Mouse (Mus musculus) MEL (cell line): ENCODE measurements around the gene Ikzf3. TPM values are rescaled to one million over a fixed set of nuclear protein-coding genes. Genes with fewer than 3 reads are reported as not detected.

Source experiments
- DNase-seq: peaks from one replicate; pipeline ENCODE4 v3.0.0; 2011; ENCODE audit warnings: low read depth, low spot score
- H3K27ac ChIP-seq: 2 replicates; pipeline ENCODE4 v1.5.1; 2012; ENCODE audit warnings: low read depth, mild to moderate bottlenecking, control low read depth, low read length, moderate library complexity; ENCODE audit not compliant: control insufficient read depth
- H3K27me3 ChIP-seq, 2 experiments: fragments of 150-350 bp in 1 of 2; sonication (generic) in 1 of 2; 2 replicates each; pipeline ENCODE4 v1.6.1; 2012; ENCODE audit warnings: low read length in 2 of 2, mild to moderate bottlenecking in 2 of 2, improper control_type of control experiment in 1 of 2, moderate library complexity in 1 of 2; ENCODE audit not compliant: insufficient read depth in 2 of 2, control insufficient read depth in 1 of 2
- H3K36me3 ChIP-seq, 2 experiments: 2 replicates each; pipeline ENCODE4 v1.6.1; 2012 to 2014; ENCODE audit warnings: low read length in 2 of 2, improper control_type of control experiment in 1 of 2, inconsistent platforms in 1 of 2, mild to moderate bottlenecking in 1 of 2; ENCODE audit not compliant: insufficient read depth in 2 of 2, control insufficient read depth in 1 of 2
- H3K4me1 ChIP-seq, 2 experiments: fragments of 150-350 bp in 1 of 2; sonication (generic) in 1 of 2; 2 replicates each; pipeline ENCODE4 v1.6.1; 2012; ENCODE audit warnings: low read length in 2 of 2, improper control_type of control experiment in 1 of 2, mild to moderate bottlenecking in 1 of 2; ENCODE audit not compliant: insufficient read depth in 2 of 2, control insufficient read depth in 1 of 2
- H3K4me3 ChIP-seq, 2 experiments: fragments of 150-350 bp in 1 of 2; sonication (generic) in 1 of 2; 2 replicates each; pipeline ENCODE4 v1.5.1; 2012; ENCODE audit warnings: low read depth in 2 of 2, low read length in 2 of 2, mild to moderate bottlenecking in 2 of 2, moderate library complexity in 2 of 2, control low read depth in 1 of 2, improper control_type of control experiment in 1 of 2; ENCODE audit not compliant: control insufficient read depth in 1 of 2, insufficient read depth in 1 of 2
- H3K79me2 ChIP-seq: 2 replicates; pipeline ENCODE4 v1.6.1; 2012; ENCODE audit warnings: mild to moderate bottlenecking, low read length, moderate library complexity; ENCODE audit not compliant: control insufficient read depth, poor library complexity, insufficient read depth
- H3K9ac ChIP-seq: 2 replicates; pipeline ENCODE4 v1.6.1; 2012; ENCODE audit warnings: low read depth, mild to moderate bottlenecking, control low read depth, low read length, moderate library complexity; ENCODE audit not compliant: control insufficient read depth, poor library complexity, severe bottlenecking
- H3K9me3 ChIP-seq: fragments of 150-350 bp; sonication (generic); replicated peaks from 2 replicates; pipeline ENCODE4 v1.6.1; 2012; ENCODE audit warnings: mild to moderate bottlenecking, low read length, improper control_type of control experiment, moderate library complexity; ENCODE audit not compliant: insufficient read depth
- BHLHE40 ChIP-seq: IDR thresholded peaks from 2 replicates; pipeline ENCODE4 v1.6.1; 2012; ENCODE audit warnings: low read depth, mild to moderate bottlenecking, inconsistent platforms, low read length, improper control_type of control experiment, borderline replicate concordance
- CTCF ChIP-seq, 3 experiments: IDR thresholded peaks in 2 of 3; conservative IDR thresholded peaks in 1 of 3; 2 replicates each; pipeline ENCODE4 v1.5.1; 2011 to 2012; ENCODE audit warnings: low read length in 3 of 3, low read depth in 2 of 3, mild to moderate bottlenecking in 2 of 3, improper control_type of control experiment in 1 of 3, inconsistent platforms in 1 of 3, mixed read lengths in 1 of 3, moderate library complexity in 1 of 3; ENCODE audit not compliant: control insufficient read depth in 1 of 3, insufficient read depth in 1 of 3, poor library complexity in 1 of 3, severe bottlenecking in 1 of 3
- E2F4 ChIP-seq: IDR thresholded peaks from 2 replicates; pipeline ENCODE4 v1.6.1; 2011; ENCODE audit warnings: low read depth, low read length, improper control_type of control experiment, borderline replicate concordance
- EP300 ChIP-seq, 2 experiments: IDR thresholded peaks; 2 replicates each; pipeline ENCODE4 v1.6.1; 2011; ENCODE audit warnings: improper control_type of control experiment in 2 of 2, low read length in 2 of 2, low read depth in 1 of 2, mild to moderate bottlenecking in 1 of 2
- ETS1 ChIP-seq: IDR thresholded peaks from 2 replicates; pipeline ENCODE4 v1.6.1; 2012; ENCODE audit warnings: low read depth, mild to moderate bottlenecking, inconsistent platforms, low read length, improper control_type of control experiment, moderate library complexity
- GABPA ChIP-seq: IDR thresholded peaks from 2 replicates; pipeline ENCODE4 v1.6.1; 2012; ENCODE audit warnings: low read depth, mild to moderate bottlenecking, inconsistent platforms, low read length, improper control_type of control experiment, moderate library complexity
- HCFC1 ChIP-seq: IDR thresholded peaks from 2 replicates; pipeline ENCODE4 v1.6.1; 2012; ENCODE audit warnings: low read depth, mild to moderate bottlenecking, inconsistent platforms, low read length, improper control_type of control experiment, moderate library complexity
- MAX ChIP-seq: IDR thresholded peaks from 2 replicates; pipeline ENCODE4 v1.6.1; 2011; ENCODE audit warnings: low read length, improper control_type of control experiment
- MAZ ChIP-seq: IDR thresholded peaks from 2 replicates; pipeline ENCODE4 v1.6.1; 2012; ENCODE audit warnings: low read depth, mild to moderate bottlenecking, inconsistent platforms, low read length, improper control_type of control experiment
- MYB ChIP-seq: IDR thresholded peaks from 2 replicates; pipeline ENCODE4 v1.6.1; 2011; ENCODE audit warnings: mild to moderate bottlenecking, low read depth, low read length, improper control_type of control experiment
- NELFE ChIP-seq: IDR thresholded peaks from 2 replicates; pipeline ENCODE4 v1.6.1; 2011; ENCODE audit warnings: low read depth, low read length, improper control_type of control experiment
- NRF1 ChIP-seq: IDR thresholded peaks from 2 replicates; pipeline ENCODE4 v1.6.1; 2014; ENCODE audit warnings: low read depth, mild to moderate bottlenecking, inconsistent platforms, low read length, improper control_type of control experiment, moderate library complexity; ENCODE audit not compliant: poor library complexity, insufficient read depth, severe bottlenecking
- POLR2A ChIP-seq, 2 experiments: IDR thresholded peaks; 2 replicates each; pipeline ENCODE4 v1.6.1; 2011 to 2012; ENCODE audit warnings: low read length in 2 of 2, mild to moderate bottlenecking in 2 of 2, control low read depth in 1 of 2, improper control_type of control experiment in 1 of 2, low read depth in 1 of 2, moderate library complexity in 1 of 2; ENCODE audit not compliant: control insufficient read depth in 1 of 2, insufficient read depth in 1 of 2, poor library complexity in 1 of 2
- POLR2AphosphoS2 ChIP-seq: IDR thresholded peaks from 2 replicates; pipeline ENCODE4 v1.6.1; 2011; ENCODE audit warnings: low read length, improper control_type of control experiment
- RAD21 ChIP-seq: IDR thresholded peaks from 2 replicates; pipeline ENCODE4 v1.6.1; 2011; ENCODE audit warnings: mild to moderate bottlenecking, low read depth, low read length, improper control_type of control experiment
- SIN3A ChIP-seq: IDR thresholded peaks from 2 replicates; pipeline ENCODE4 v1.6.1; 2012; ENCODE audit warnings: low read length, improper control_type of control experiment, inconsistent platforms
- SMC3 ChIP-seq: IDR thresholded peaks from 2 replicates; pipeline ENCODE4 v1.6.1; 2011; ENCODE audit warnings: low read depth, low read length, improper control_type of control experiment
- TAL1 ChIP-seq: IDR thresholded peaks from 2 replicates; pipeline ENCODE4 v1.6.1; 2012; ENCODE audit warnings: mild to moderate bottlenecking, inconsistent platforms, low read length, moderate library complexity, mixed read lengths
- TBP ChIP-seq: IDR thresholded peaks from 2 replicates; pipeline ENCODE4 v1.8.0; 2011; ENCODE audit warnings: low read depth, low read length, improper control_type of control experiment
- UBTF ChIP-seq: IDR thresholded peaks from 2 replicates; pipeline ENCODE4 v1.6.1; 2012; ENCODE audit warnings: low read depth, mild to moderate bottlenecking, inconsistent platforms, low read length, improper control_type of control experiment, moderate library complexity, borderline replicate concordance; ENCODE audit not compliant: insufficient read depth
- USF1 ChIP-seq: IDR thresholded peaks from 2 replicates; pipeline ENCODE4 v1.6.1; 2014; ENCODE audit warnings: low read depth, mild to moderate bottlenecking, inconsistent platforms, low read length, improper control_type of control experiment, moderate library complexity
- ZC3H11A ChIP-seq: IDR thresholded peaks from 2 replicates; pipeline ENCODE4 v1.6.1; 2012; ENCODE audit warnings: low read depth, mild to moderate bottlenecking, inconsistent platforms, low read length, improper control_type of control experiment
- ZKSCAN1 ChIP-seq: IDR thresholded peaks from 2 replicates; pipeline ENCODE4 v1.6.1; 2012; ENCODE audit warnings: low read depth, mild to moderate bottlenecking, inconsistent platforms, low read length, improper control_type of control experiment, moderate library complexity
- ZMIZ1 ChIP-seq: IDR thresholded peaks from 2 replicates; pipeline ENCODE4 v1.6.1; 2012; ENCODE audit warnings: low read depth, mild to moderate bottlenecking, inconsistent platforms, low read length, improper control_type of control experiment, moderate library complexity
- ZNF384 ChIP-seq: IDR thresholded peaks from 2 replicates; pipeline ENCODE4 v1.6.1; 2012; ENCODE audit warnings: low read depth, mild to moderate bottlenecking, inconsistent platforms, low read length, improper control_type of control experiment
- polyA plus RNA-seq, 2 experiments: library from polyadenylated mRNA; stranded (reverse) in 1 of 2; unstranded in 1 of 2; fragments of >175 nt in 1 of 2; fragments of >200 nt in 1 of 2; gene quantifications; 2 replicates each; pipeline versions ENCODE4 v1.2.1 to v1.2.4; 2012; ENCODE audit warnings: low replicate concordance in 2 of 2, low read depth in 1 of 2; ENCODE audit not compliant: insufficient read length in 2 of 2, insufficient read depth in 1 of 2, missing spikeins in 1 of 2
- total RNA-seq: library from RNA; depleted of rRNA; stranded (reverse); fragments of 300-350 nt; gene quantifications from 2 replicates; pipeline ENCODE4 v1.2.3, GENCODE M21; 2012

Ikzf3 gene
- total and polyA plus RNA-seq, 3 experiments: 0.12 TPM; not detected in 2

GRCm38 (mm10) chr11:98509434-98509833 is 36.4 kb downstream of the Ikzf3 start:
- Histone ChIP-seq H3K9me3 (no peaks in the 10 kb centered on the region), H3K27me3 (peaks cover 7 to 17% of the 10 kb centered on the region in 2 experiments), H3K36me3 (no peaks in the 10 kb centered on the region), H3K4me1 (no peaks in the 10 kb centered on the region), H3K27ac (no peak overlapping the region), H3K9ac (no peak overlapping the region), H3K79me2 (no peaks in the 10 kb centered on the region), H3K4me3 (no peak overlapping the region)
- no peak for DNase-seq
- TF ChIP-seq SIN3A (no peak), ETS1 (no peak), MYB (no peak), NRF1 (no peak), POLR2AphosphoS2 (no peak), RAD21 (no peak), TBP (no peak), SMC3 (no peak), TAL1 (no peak), ZNF384 (no peak), E2F4 (no peak), BHLHE40 (no peak), CTCF (IDR thresholded peaks at IDR 0.05 in 2 of 3, conservative IDR thresholded peaks at IDR 0.05 in 1 of 3; ENCODE audit: control insufficient read depth in 1 of 3, insufficient read depth in 1 of 3, low read depth in 2 of 3, low read length in 3 of 3, poor library complexity in 1 of 3, severe bottlenecking in 1 of 3) (no peak), MAX (no peak), ZC3H11A (no peak)

DNA sequence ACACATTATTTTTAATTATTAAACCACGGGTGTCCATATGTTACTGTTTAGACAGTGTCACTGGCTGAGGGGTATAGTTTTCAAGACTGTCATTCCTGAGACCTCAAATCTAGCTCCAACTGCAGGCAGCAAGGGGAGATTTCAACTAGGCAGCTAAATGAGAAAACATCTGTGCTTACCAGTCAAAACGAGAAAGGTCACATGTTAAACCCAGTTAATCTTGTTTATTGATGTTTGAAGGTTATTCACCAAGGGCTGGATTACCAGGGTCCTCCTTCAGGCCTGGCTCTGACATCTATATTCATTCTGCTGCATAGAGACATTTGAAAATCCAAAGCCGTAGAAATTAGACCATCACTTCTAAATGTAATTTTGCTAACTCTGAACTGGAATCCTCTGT is 40.9 kb downstream of the Ikzf3 start:
- H3K79me2 ChIP-seq: no peaks in the 10 kb centered on the region
- H3K36me3 ChIP-seq: no peaks in the 10 kb centered on the region
- H3K4me3 ChIP-seq: no peak overlapping the region
- no peaks in the 10 kb centered on the region for H3K9me3 ChIP-seq
- H3K4me1 ChIP-seq: no peaks in the 10 kb centered on the region
- no peak overlapping the region for H3K9ac ChIP-seq
- no peak for DNase-seq
- no peak overlapping the region for H3K27ac ChIP-seq
- TF ChIP-seq UBTF: no peak
- no peak for TF ChIP-seq MAZ
- TF ChIP-seq EP300 (IDR thresholded peaks at IDR 0.05; ENCODE audit: low read depth in 1 of 2, low read length in 2 of 2): no peak
- TF ChIP-seq ZKSCAN1: no peak
- TF ChIP-seq HCFC1: no peak
- TF ChIP-seq GABPA: no peak
- TF ChIP-seq TAL1: no peak
- TF ChIP-seq ZMIZ1: no peak
- no peak for TF ChIP-seq USF1
- TF ChIP-seq NELFE: no peak
- no peak for TF ChIP-seq POLR2A (IDR thresholded peaks at IDR 0.05; ENCODE audit: control insufficient read depth in 1 of 2, insufficient read depth in 1 of 2, low read depth in 1 of 2, low read length in 2 of 2, poor library complexity in 1 of 2)
- peaks cover 12 to 16% of the 10 kb centered on the region in 2 experiments for H3K27me3 ChIP-seq
